8 mouse cellular contexts compared by ENCODE assay signal in genomic region chr11:117965052-117965451, GRCm38 (mm10). TPM values are rescaled to one million over a fixed set of nuclear protein-coding genes. Genes with fewer than 3 reads are reported as not detected.
A peak's percentile ranks its signal among the peaks of the same experiment; 100 is the strongest.
DNase-seq lines count a peak whose midpoint lies in the region; ATAC-seq and TF ChIP-seq lines count a peak whose summit lies in the region.
"Had no signal": no experiment of that assay in that cellular context is flagged by ENCODE, and none has a peak within 500 bp of the region (broad histone marks: within the 10 kb centered on the region; RNA-seq: fewer than 3 reads in every experiment).

No protein-coding gene starts in this region.

- H3K27me3 ChIP-seq in hindbrain, embryonic 10.5 days (ENCODE audit: insufficient read depth, poor library complexity, severe bottlenecking): peaks cover 53% of the 10 kb centered on the region
- peaks cover 22% of the 10 kb centered on the region for H3K27me3 ChIP-seq in hindbrain, embryonic 11.5 days (ENCODE audit: control insufficient read depth, insufficient read depth, low read length)
- no peaks in the 10 kb centered on the region for H3K27me3 ChIP-seq in intestine, postnatal 0 days (replicated peaks; ENCODE audit: control insufficient read depth, insufficient read depth, low read length)

- no peak overlapping the region for H3K9ac ChIP-seq in hindbrain, embryonic 11.5 days (ENCODE audit: low read depth, low read length)
- H3K9ac ChIP-seq in intestine, postnatal 0 days (ENCODE audit: low read depth, low read length): no peak overlapping the region

- H3K4me3 ChIP-seq in hindbrain, embryonic 10.5 days: peak overlapping the region; percentile 65
- no peak overlapping the region for H3K4me3 ChIP-seq in hindbrain, embryonic 11.5 days (ENCODE audit: low read depth, low read length)
- H3K4me3 ChIP-seq in intestine, postnatal 0 days (ENCODE audit: low read depth, low read length): no peak overlapping the region

- H3K9me3 ChIP-seq in hindbrain, embryonic 10.5 days: no peaks in the 10 kb centered on the region
- no peaks in the 10 kb centered on the region for H3K9me3 ChIP-seq in hindbrain, embryonic 11.5 days (ENCODE audit: control insufficient read depth, low read length)
- no peaks in the 10 kb centered on the region for H3K9me3 ChIP-seq in intestine, postnatal 0 days (ENCODE audit: control insufficient read depth)

- DNase-seq in hindbrain, embryonic 10.5 days (ENCODE audit: low spot score): no peak
- no peak for DNase-seq in hindbrain, embryonic 11.5 days (ENCODE audit: low spot score)
- peak; percentile 16 for DNase-seq in thymus, postnatal 4 days
- no peak for DNase-seq in thymus, adult 18-20 months
- no peak for DNase-seq in gastrocnemius, postnatal 10 days
- DNase-seq: kidney, postnatal 14 days had no signal

- WGBS in hindbrain, embryonic 10.5 days: 24% methylated on average over 7 of the region's 7 CpGs
- WGBS in hindbrain, embryonic 11.5 days: 21% methylated on average over 7 of the region's 7 CpGs
- 61% methylated on average over 7 of the region's 7 CpGs for WGBS in intestine, postnatal 0 days

- peaks cover 89% of the 10 kb centered on the region for H3K4me1 ChIP-seq in hindbrain, embryonic 10.5 days (replicated peaks)
- H3K4me1 ChIP-seq in hindbrain, embryonic 11.5 days (replicated peaks; ENCODE audit: control insufficient read depth, insufficient read depth, low read length): peaks cover 29% of the 10 kb centered on the region
- peaks cover 28% of the 10 kb centered on the region for H3K4me1 ChIP-seq in intestine, postnatal 0 days (replicated peaks; ENCODE audit: control insufficient read depth, insufficient read depth, low read length)

- no peak overlapping the region for H3K4me2 ChIP-seq in hindbrain, embryonic 11.5 days (replicated peaks; ENCODE audit: low read depth, low read length)
- no peak overlapping the region for H3K4me2 ChIP-seq in intestine, postnatal 0 days (replicated peaks; ENCODE audit: low read depth)

- H3K27ac ChIP-seq in hindbrain, embryonic 10.5 days: peak overlapping the region; percentile 86; the same call in 1 of the 2 replicates
- H3K27ac ChIP-seq in hindbrain, embryonic 11.5 days (ENCODE audit: low read depth, low read length): no peak overlapping the region
- H3K27ac ChIP-seq in intestine, postnatal 0 days (ENCODE audit: low read depth, low read length): peak overlapping the region; percentile 41

- TF ChIP-seq CTCF in intestine, postnatal 0 days (IDR thresholded peaks at IDR 0.05; ENCODE audit: low read depth): 0 out of 2 replicates have a peak, but pooled peaks have one; percentile 13

- H3K36me3 ChIP-seq in hindbrain, embryonic 10.5 days: peaks cover 18% of the 10 kb centered on the region
- no peaks in the 10 kb centered on the region for H3K36me3 ChIP-seq in hindbrain, embryonic 11.5 days (ENCODE audit: control insufficient read depth, insufficient read depth, low read length)
- H3K36me3 ChIP-seq in intestine, postnatal 0 days (ENCODE audit: control insufficient read depth, insufficient read depth): peaks cover 27% of the 10 kb centered on the region

- ATAC-seq in hindbrain, embryonic 11.5 days (ENCODE audit: low FRiP score): no peak
- no peak for ATAC-seq in intestine, postnatal 0 days
- no peak for ATAC-seq in frontal cortex, adult (ENCODE audit: low TSS enrichment)

RNA-seq across cellular contexts. Expression of gene Socs3, which starts 4.8 kb away (rescaled TPM):
- polyA plus RNA-seq in hindbrain, embryonic 10.5 days (2016; fragmentation: Nextera tagmentation; extraction: Ambion mirVana): 12.5 and 14.2 TPM in 2 replicates
- polyA plus RNA-seq in hindbrain, embryonic 11.5 days (2014; fragmentation: Nextera tagmentation; extraction: Ambion mirVana): 3.4 and 5.6 TPM in 2 replicates
- 15.7 and 15.9 TPM in 2 replicates for polyA plus RNA-seq in intestine, postnatal 0 days (2015; fragmentation: Nextera tagmentation; extraction: Ambion mirVana)
- 1 to 10 TPM; 6.2 to 9.8 TPM for total RNA-seq in gastrocnemius, postnatal 10 days (2021)

RNA-seq across cellular contexts. Expression of gene Pgs1, which starts 21.0 kb away (rescaled TPM):
- polyA plus RNA-seq in hindbrain, embryonic 10.5 days (2016; fragmentation: Nextera tagmentation; extraction: Ambion mirVana): 46.2 and 51.9 TPM in 2 replicates
- 38.6 and 39.1 TPM in 2 replicates for polyA plus RNA-seq in hindbrain, embryonic 11.5 days (2014; fragmentation: Nextera tagmentation; extraction: Ambion mirVana)
- polyA plus RNA-seq in intestine, postnatal 0 days (2015; fragmentation: Nextera tagmentation; extraction: Ambion mirVana): 23.1 and 24.0 TPM in 2 replicates
- total RNA-seq in gastrocnemius, postnatal 10 days (2021): 10 to 100 TPM; 17.8 to 21.6 TPM
